Comparison of ENCODE assay signal across 8 mouse cellular contexts in genomic region chr4:155837404-155838010, GRCm38 (mm10). TPM values are rescaled to one million over a fixed set of nuclear protein-coding genes. Genes with fewer than 3 reads are reported as not detected.
DNase-seq lines count a peak whose midpoint lies in the region; ATAC-seq and TF ChIP-seq lines count a peak whose summit lies in the region.
"Had no signal": no experiment of that assay in that cellular context is flagged by ENCODE, and none has a peak within 500 bp of the region (broad histone marks: within the 10 kb centered on the region; RNA-seq: fewer than 3 reads in every experiment).

No protein-coding gene starts in this region.

- intact Hi-C loops in gastrocnemius, postnatal 14 days (cut with DNase I; ENCODE audit: low total_unique reads) = no loop called here

- H3K4me1 ChIP-seq in intestine, postnatal 0 days (replicated peaks; ENCODE audit: control insufficient read depth, insufficient read depth, low read length) = no peaks in the 10 kb centered on the region

- no peak overlapping the region for H3K9ac ChIP-seq in intestine, postnatal 0 days (ENCODE audit: low read depth, low read length)

- H3K27me3 ChIP-seq in intestine, postnatal 0 days (replicated peaks; ENCODE audit: control insufficient read depth, insufficient read depth, low read length) = no peaks in the 10 kb centered on the region

- peaks cover 5% of the 10 kb centered on the region; the same call in 1 of the 2 replicates for H3K36me3 ChIP-seq in intestine, postnatal 0 days (ENCODE audit: control insufficient read depth, insufficient read depth)

- no peaks in the 10 kb centered on the region for H3K9me3 ChIP-seq in intestine, postnatal 0 days (ENCODE audit: control insufficient read depth)

- H3K4me3 ChIP-seq in intestine, postnatal 0 days (ENCODE audit: low read depth, low read length) = no peak overlapping the region

- no peak for TF ChIP-seq CTCF in intestine, postnatal 0 days (IDR thresholded peaks at IDR 0.05; ENCODE audit: low read depth)

- 57% methylated on average over 11 of the region's 11 CpGs for WGBS in intestine, postnatal 0 days

- peak overlapping the region; percentile 74 for H3K27ac ChIP-seq in intestine, postnatal 0 days (ENCODE audit: low read depth, low read length)
- H3K27ac ChIP-seq: macrophage had no signal

- no peak for ATAC-seq in intestine, postnatal 0 days

- no peak overlapping the region for H3K4me2 ChIP-seq in intestine, postnatal 0 days (replicated peaks; ENCODE audit: low read depth)

- DNase-seq in adipocyte (ENCODE audit: low spot score) = peak; percentile 75
- DNase-seq in gastrocnemius, postnatal 14 days = peak; percentile 71
- peak; percentile 61 for DNase-seq in lung, postnatal 25 days (ENCODE audit: low spot score)
- DNase-seq in embryo, embryonic 11 days = no peak
- DNase-seq in frontal cortex, postnatal 10 days (ENCODE audit: low spot score in 2 of 2) = no peak
- DNase-seq in layer of hippocampus, adult 8-10 months (ENCODE audit: low spot score in 2 of 2) = no peak

RNA-seq across cellular contexts. Expression of gene Mxra8, which starts 2.0 kb away (rescaled TPM):
- total RNA-seq in gastrocnemius, postnatal 14 days (2021) = 10 to 100 TPM; 75.4 to 79.4 TPM
- 38.5 and 39.9 TPM in 2 replicates for polyA plus RNA-seq in intestine, postnatal 0 days (2015; fragmentation: Nextera tagmentation; extraction: Ambion mirVana)
- 10 to 100 TPM in 2 of 4 experiments, 1 to 10 TPM in 2; 7.4 to 10.9 (median 9.6) TPM for total RNA-seq in layer of hippocampus, adult 8-10 months (2022)

RNA-seq across cellular contexts. Expression of gene Aurkaip1, which starts 6.4 kb away (rescaled TPM):
- total RNA-seq in gastrocnemius, postnatal 14 days (2021) = 10 to 100 TPM; 78.8 to 80.8 TPM
- 152 and 153 TPM in 2 replicates for polyA plus RNA-seq in intestine, postnatal 0 days (2015; fragmentation: Nextera tagmentation; extraction: Ambion mirVana)
- 100 to 1,000 TPM in 1 of 4 experiments, 10 to 100 TPM in 3; 95.2 to 103 (median 97.9) TPM for total RNA-seq in layer of hippocampus, adult 8-10 months (2022)

RNA-seq across cellular contexts. Expression of gene Dvl1, which starts 9.7 kb away (rescaled TPM):
- 10 to 100 TPM; 88.6 to 89.4 TPM for total RNA-seq in gastrocnemius, postnatal 14 days (2021)
- polyA plus RNA-seq in intestine, postnatal 0 days (2015; fragmentation: Nextera tagmentation; extraction: Ambion mirVana) = 6.3 and 6.5 TPM in 2 replicates
- total RNA-seq in layer of hippocampus, adult 8-10 months (2022) = 10 to 100 TPM; 71.0 to 91.3 (median 82.6) TPM

RNA-seq across cellular contexts. Expression of gene Ccnl2, which starts 25.2 kb away (rescaled TPM):
- 10 to 100 TPM; 20.6 to 29.0 TPM for total RNA-seq in gastrocnemius, postnatal 14 days (2021)
- 54.7 and 65.1 TPM in 2 replicates for polyA plus RNA-seq in intestine, postnatal 0 days (2015; fragmentation: Nextera tagmentation; extraction: Ambion mirVana)
- total RNA-seq in layer of hippocampus, adult 8-10 months (2022) = 100 to 1,000 TPM in 1 of 4 experiments, 10 to 100 TPM in 3; 69.6 to 104 (median 79.7) TPM

RNA-seq across cellular contexts. Expression of gene Tas1r3, which starts 25.7 kb away (rescaled TPM):
- total RNA-seq in gastrocnemius, postnatal 14 days (2021) = under 1 TPM; 0.10 to 0.13 TPM
- 0.16 and 0.22 TPM in 2 replicates for polyA plus RNA-seq in intestine, postnatal 0 days (2015; fragmentation: Nextera tagmentation; extraction: Ambion mirVana)
- total RNA-seq in layer of hippocampus, adult 8-10 months (2022) = under 1 TPM; 0.25 to 0.32 (median 0.31) TPM

Comparison
In these comparisons a context has a peak if more than half of its experiments do, and no peak if none do; other contexts are left out.
1. DNase-seq: peak in adipocyte (single experiment), gastrocnemius, postnatal 14 days (single experiment) and lung, postnatal 25 days (single experiment); none in embryo, embryonic 11 days (single experiment), frontal cortex, postnatal 10 days (0 of 2) and layer of hippocampus, adult 8-10 months (0 of 2).
2. RNA of gene Mxra8, which starts 2.0 kb away (total RNA-seq): 75.4 to 79.4 TPM in gastrocnemius, postnatal 14 days; 7.4 to 10.9 TPM in layer of hippocampus, adult 8-10 months; every median in the first group is over 4 times any median in the second.